Mouse (Mus musculus) neural tube, postnatal 0 days (tissue): ENCODE results near the gene Trim34a. TPM values are rescaled to one million over a fixed set of nuclear protein-coding genes. Genes with fewer than 3 reads are reported as not detected.

ENCODE experiments used
- polyA plus RNA-seq: library from polyadenylated mRNA; unstranded; fragments of >200 nt; fragmentation: Nextera tagmentation; extraction: Ambion mirVana; gene quantifications from 2 replicates; pipeline ENCODE4 v1.2.1, GENCODE M21; 2015

Trim34a gene
- 1.3 and 1.4 TPM in 2 replicates for polyA plus RNA-seq

DNA sequence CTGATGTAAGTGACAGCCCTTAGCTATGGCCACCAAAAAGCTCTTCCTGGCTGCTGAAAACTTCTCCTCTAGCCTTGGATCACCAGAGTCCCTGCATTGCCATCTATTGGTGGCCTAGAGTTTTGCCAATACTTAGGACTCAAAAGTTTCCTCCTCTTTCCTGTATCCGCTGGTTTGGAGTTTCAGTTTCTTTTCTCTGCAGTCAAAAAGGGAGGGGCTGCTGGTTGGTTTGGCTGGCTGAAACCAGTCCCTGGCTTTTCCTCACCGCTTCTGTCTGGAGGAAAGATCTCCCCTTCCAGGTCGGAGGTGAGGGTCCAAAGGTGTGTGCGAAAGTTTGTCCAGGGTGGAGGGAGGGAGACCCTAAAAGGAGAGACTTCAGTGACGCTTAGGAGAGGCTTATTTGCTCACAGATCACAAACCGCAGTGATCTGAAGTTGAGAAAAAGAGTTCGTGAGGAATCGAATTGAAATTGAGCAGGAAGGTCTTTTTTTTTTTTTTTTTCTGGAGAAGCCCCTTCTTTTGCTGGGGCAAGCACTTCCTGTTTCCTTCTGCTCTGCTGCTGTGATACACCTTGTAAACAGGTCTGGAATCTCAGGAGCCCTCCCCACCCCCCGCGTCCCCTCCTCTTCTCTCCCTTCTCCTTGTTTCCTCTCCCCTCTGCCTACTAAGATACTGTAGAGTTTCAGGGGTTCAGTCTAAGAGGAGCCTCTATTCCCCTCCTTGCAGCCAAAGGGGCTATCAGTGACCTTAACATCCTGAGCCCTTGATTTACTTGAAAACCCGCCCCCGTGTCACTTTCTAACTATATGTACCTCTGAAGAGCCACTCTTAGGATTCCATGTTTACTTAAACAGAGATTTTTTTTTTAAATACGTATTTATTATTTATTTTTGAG, at the start of gene Trim34a:
Gene Trim34a (plus strand): TSS at position 171 of the 895 bp plus-strand sequence.

GRCm38 (mm10) chr7:104195885-104196284, 48.4 kb upstream of the Trim34a start, which contains the start of gene Olfr649:
Olfr649 (minus strand) TSS chr7:104195985.

DNA sequence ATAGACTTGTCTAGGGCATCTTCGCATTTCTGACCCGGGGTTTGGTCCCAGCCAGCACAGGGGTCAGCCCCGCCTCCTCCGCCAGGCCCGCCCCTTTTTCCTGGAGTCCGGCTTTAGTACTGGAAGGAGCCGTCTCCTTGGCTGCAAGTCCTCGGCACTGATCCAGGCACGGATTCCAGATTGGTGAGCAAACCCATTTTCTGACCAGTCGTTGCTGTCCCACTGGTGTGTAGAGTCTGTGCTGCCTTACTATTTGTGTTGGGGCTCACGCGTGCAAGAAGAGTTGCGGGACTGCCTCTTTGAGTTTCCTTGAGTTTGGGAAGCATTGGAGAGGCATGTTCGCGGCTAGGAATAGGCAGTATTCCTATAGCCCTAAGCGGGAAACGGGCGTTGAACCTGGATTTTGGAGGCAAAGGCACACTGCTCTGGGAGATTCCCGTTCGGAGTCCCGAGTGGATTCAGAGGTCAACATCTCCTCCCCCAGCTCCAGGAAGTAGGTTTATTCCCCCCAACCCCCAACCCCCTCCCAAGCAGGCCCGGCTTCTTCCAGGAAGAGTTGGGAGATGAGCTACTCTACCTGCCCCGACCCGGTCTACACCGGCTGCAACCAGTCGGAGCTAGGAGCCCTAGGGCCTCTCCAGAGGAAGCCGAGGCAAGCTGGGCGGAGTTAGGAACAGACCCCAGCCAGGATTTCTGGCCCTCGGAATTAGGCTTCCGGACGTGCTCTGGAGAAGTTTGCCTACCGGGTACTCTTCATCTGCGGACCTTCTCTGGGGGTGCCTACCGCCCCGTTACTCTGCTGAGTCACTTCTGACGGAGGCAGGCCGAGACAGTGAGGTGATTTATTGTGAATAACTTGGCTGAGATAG, 25.3 kb upstream of the Trim34a start, which contains the start of gene Trim6:
Gene Trim6 (plus strand): TSS at position 93 of the 869 bp plus-strand sequence.

GRCm38 (mm10) chr7:104287576-104288443, 43.6 kb downstream of the Trim34a start, which contains the start of gene Trim5:
Trim5 (minus strand) TSS chr7:104288094.

Other genes with a start within 250 kb of the Trim34a start
- not detected in 2 replicates for gene Olfr638, start 245.7 kb upstream of the Trim34a start, polyA plus RNA-seq
- gene Olfr639, start 227.2 kb upstream of the Trim34a start, polyA plus RNA-seq = 0.04 TPM in 1 of 2 replicates, not detected in the other
- not detected in 2 replicates for gene Olfr640, start 218.9 kb upstream of the Trim34a start, polyA plus RNA-seq
- not detected in 2 replicates for gene Olfr641, start 209.0 kb upstream of the Trim34a start, polyA plus RNA-seq
- not detected in 2 replicates for gene Olfr642, start 191.8 kb upstream of the Trim34a start, polyA plus RNA-seq
- gene 4930516K23Rik, start 183.0 kb upstream of the Trim34a start, polyA plus RNA-seq = not detected in 2 replicates
- not detected in 2 replicates for gene Olfr644, start 172.6 kb upstream of the Trim34a start, polyA plus RNA-seq
- not detected in 2 replicates for gene Olfr645, start 159.0 kb upstream of the Trim34a start, polyA plus RNA-seq
- gene Olfr646, start 139.6 kb upstream of the Trim34a start, polyA plus RNA-seq = not detected in 2 replicates
- not detected in 2 replicates for gene Ubqln5, start 114.6 kb upstream of the Trim34a start, polyA plus RNA-seq
- not detected in 2 replicates for gene Olfr643, start 107.1 kb upstream of the Trim34a start, polyA plus RNA-seq
- not detected in 2 replicates for gene Ubqln3, start 101.2 kb upstream of the Trim34a start, polyA plus RNA-seq
- not detected in 2 replicates for gene Ubqlnl, start 93.9 kb upstream of the Trim34a start, polyA plus RNA-seq
- not detected in 2 replicates for gene Olfm5, start 79.6 kb upstream of the Trim34a start, polyA plus RNA-seq
- 0.32 and 0.45 TPM in 2 replicates for gene Olfr648, start 61.1 kb upstream of the Trim34a start, polyA plus RNA-seq
- gene Olfr649, start 48.5 kb upstream of the Trim34a start, polyA plus RNA-seq = not detected in 2 replicates
- gene Trim6, start 25.7 kb upstream of the Trim34a start, polyA plus RNA-seq = 0.20 and 0.31 TPM in 2 replicates
- gene Trim5, start 43.6 kb downstream of the Trim34a start, polyA plus RNA-seq = 0.31 and 0.55 TPM in 2 replicates
- 2.7 and 2.9 TPM in 2 replicates for gene Trim12a, start 71.0 kb downstream of the Trim34a start, polyA plus RNA-seq
- gene Trim34b, start 85.0 kb downstream of the Trim34a start, polyA plus RNA-seq = not detected in 2 replicates
- gene Trim12c, start 108.9 kb downstream of the Trim34a start, polyA plus RNA-seq = 0.89 and 0.90 TPM in 2 replicates
- 0.11 and 0.21 TPM in 2 replicates for gene Trim30b, start 125.4 kb downstream of the Trim34a start, polyA plus RNA-seq
- gene Trim30c, start 156.4 kb downstream of the Trim34a start, polyA plus RNA-seq = 0.13 and 0.17 TPM in 2 replicates
- 1.1 and 1.9 TPM in 2 replicates for gene Trim30a, start 220.7 kb downstream of the Trim34a start, polyA plus RNA-seq